Mouse (Mus musculus) neural tube, embryonic 10.5 days (tissue): ENCODE results near the gene Mad2l2.
"Not testable (repeated sequence)": the region's sequence is repeated elsewhere in the genome, so short reads cannot be mapped to it uniquely, and the experiment has no call there.

ENCODE experiments used
- DNase-seq: peaks from one replicate; pipeline ENCODE4 v3.0.0-alpha.2; 2017; ENCODE audit warnings: low spot score; ENCODE audit errors: extremely low spot score

Mad2l2 gene

GRCm38 (mm10) chr4:148107621-148108291 lies 22.4 kb upstream of the Mad2l2 start:
- DNase-seq, result peak; percentile 73

GRCm38 (mm10) chr4:148108565-148109100 lies 21.6 kb upstream of the Mad2l2 start:
- DNase-seq, result no peak

GRCm38 (mm10) chr4:148109215-148109614 lies 21.0 kb upstream of the Mad2l2 start:
- no peak for DNase-seq

GRCm38 (mm10) chr4:148112519-148112918 lies 17.7 kb upstream of the Mad2l2 start:
- no peak for DNase-seq

- DNase-seq, result peak; percentile 93
Measured at GRCm38 (mm10) chr4:148114758-148115391, 15.3 kb upstream of the Mad2l2 start.

- DNase-seq, result peak; percentile 61
Measured at GRCm38 (mm10) chr4:148115467-148115866, 14.7 kb upstream of the Mad2l2 start.

- DNase-seq, result peak; percentile 26
Measured at GRCm38 (mm10) chr4:148116657-148117056, 13.5 kb upstream of the Mad2l2 start.

GRCm38 (mm10) chr4:148117392-148117791 lies 12.8 kb upstream of the Mad2l2 start:
- no peak for DNase-seq

GRCm38 (mm10) chr4:148119578-148119977 lies 10.6 kb upstream of the Mad2l2 start:
- not testable (repeated sequence) for DNase-seq

GRCm38 (mm10) chr4:148120555-148120954 lies 9.6 kb upstream of the Mad2l2 start:
- DNase-seq, result no peak

GRCm38 (mm10) chr4:148121362-148121761 lies 8.8 kb upstream of the Mad2l2 start:
- no peak for DNase-seq

GRCm38 (mm10) chr4:148121982-148122693 lies 8.0 kb upstream of the Mad2l2 start:
- DNase-seq, result peak; percentile 43

- no peak for DNase-seq
Measured at GRCm38 (mm10) chr4:148122694-148123066, 7.5 kb upstream of the Mad2l2 start.

- no peak for DNase-seq
Measured at GRCm38 (mm10) chr4:148128241-148128640, 1.9 kb upstream of the Mad2l2 start.

GRCm38 (mm10) chr4:148128672-148129071 lies 1.5 kb upstream of the Mad2l2 start:
- DNase-seq, result no peak

- DNase-seq, result peak; percentile 82
Measured at GRCm38 (mm10) chr4:148130561-148131413, 603 bp downstream of the Mad2l2 start, which contains the start of gene Draxin. TSS of gene Draxin (minus strand) at chr4:148130698.

- peak; percentile 93 for DNase-seq
Measured at GRCm38 (mm10) chr4:148131497-148132081, 1.4 kb downstream of the Mad2l2 start.

GRCm38 (mm10) chr4:148134988-148135387 lies 4.8 kb downstream of the Mad2l2 start:
- no peak for DNase-seq

- no peak for DNase-seq
Measured at GRCm38 (mm10) chr4:148137503-148137902, 7.3 kb downstream of the Mad2l2 start.

GRCm38 (mm10) chr4:148139767-148140097 lies 9.5 kb downstream of the Mad2l2 start:
- DNase-seq, result no peak
